Mouse (Mus musculus): ENCODE measurements around the gene Gria4.
"Not testable (repeated sequence)": the region's sequence is repeated elsewhere in the genome, so short reads cannot be mapped to it uniquely, and the experiment has no call there.

The Gria4 gene

DNA sequence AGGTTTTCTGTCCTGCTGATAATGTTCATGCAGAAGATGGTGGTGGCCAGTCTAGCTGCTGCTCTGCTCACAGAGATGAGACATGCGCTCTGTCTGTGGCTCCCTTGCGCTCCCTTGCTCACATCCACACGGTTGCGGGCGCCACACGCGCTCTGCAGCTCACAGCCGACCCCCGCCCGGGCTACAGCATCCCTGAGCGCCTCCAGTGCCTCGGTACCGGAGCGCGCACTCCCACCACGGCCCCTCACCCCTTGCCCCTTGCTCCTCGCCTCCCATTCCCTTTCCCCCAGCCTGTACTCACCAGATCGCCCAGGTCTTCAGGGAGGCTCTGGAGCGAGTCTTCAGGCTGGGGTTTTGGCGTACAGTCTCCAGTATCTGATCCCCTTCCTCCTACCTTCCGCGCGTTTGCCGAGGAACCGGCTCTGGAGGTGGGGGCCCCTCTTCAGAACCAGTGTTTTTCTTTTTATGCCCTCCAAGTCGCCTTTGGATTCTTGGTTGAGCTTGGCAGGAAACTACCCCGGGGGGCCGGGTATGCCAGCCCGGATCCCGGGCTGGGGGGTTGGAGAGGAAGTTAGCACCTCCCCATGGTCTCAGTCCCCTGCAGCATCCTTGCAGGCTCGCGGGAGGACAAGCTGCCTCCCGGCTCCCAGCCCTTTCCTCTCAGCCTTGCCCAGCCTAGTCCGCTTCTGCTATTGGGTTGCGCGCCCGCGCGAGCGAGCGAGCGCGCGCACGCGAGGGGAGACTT, at the start of gene Gria4:
Gene Gria4 (minus strand): TSS at position 691 of the 745 bp plus-strand sequence.
- DNase-seq (ENCODE audit: low spot score in 2 of 2) = peak; percentile 67 to 71

GRCm38 (mm10) chr9:4810941-4811340, 14.9 kb upstream of the Gria4 start:
- not testable (repeated sequence) for DNase-seq (ENCODE audit: low spot score in 2 of 2)

GRCm38 (mm10) chr9:4803151-4803755, 7.2 kb upstream of the Gria4 start:
- DNase-seq (ENCODE audit: low spot score in 2 of 2) = no peak

- no peak for DNase-seq (ENCODE audit: low spot score in 2 of 2)
These were observed 1.4 kb upstream of the Gria4 start for GRCm38 (mm10) chr9:4797396-4797795.

GRCm38 (mm10) chr9:4796289-4796645, 233 bp upstream of the Gria4 start:
- no peak for DNase-seq (ENCODE audit: low spot score in 2 of 2)

GRCm38 (mm10) chr9:4795075-4795474, 959 bp downstream of the Gria4 start:
- peak in 1 of 2 experiments; percentile 14 for DNase-seq (ENCODE audit: low spot score in 2 of 2)

GRCm38 (mm10) chr9:4794411-4794810, 1.6 kb downstream of the Gria4 start:
- peak in 1 of 2 experiments; percentile 8 for DNase-seq (ENCODE audit: low spot score in 2 of 2)

GRCm38 (mm10) chr9:4749407-4749806, 46.6 kb downstream of the Gria4 start:
- DNase-seq (ENCODE audit: low spot score in 2 of 2) = not testable (repeated sequence)

DNA sequence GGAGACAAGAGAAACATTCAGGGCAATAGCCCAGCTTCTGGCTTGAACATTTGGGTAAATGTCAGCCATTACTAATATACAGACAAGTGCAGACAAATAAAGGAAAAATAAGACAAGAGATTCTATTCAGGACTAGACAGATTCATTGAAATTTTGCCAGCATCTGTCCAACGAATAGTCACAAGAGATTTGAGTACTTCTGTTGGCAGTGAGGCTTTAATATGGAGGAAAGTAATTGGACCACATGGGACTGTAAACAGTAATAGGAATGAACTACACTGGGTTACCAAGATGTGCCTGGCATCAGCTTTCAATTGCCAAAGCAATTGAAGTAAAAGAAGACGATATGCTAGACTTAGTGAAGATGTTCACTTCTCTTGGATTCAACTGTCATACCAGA, 81.9 kb downstream of the Gria4 start:
- no peak for DNase-seq (ENCODE audit: low spot score in 2 of 2)

DNA sequence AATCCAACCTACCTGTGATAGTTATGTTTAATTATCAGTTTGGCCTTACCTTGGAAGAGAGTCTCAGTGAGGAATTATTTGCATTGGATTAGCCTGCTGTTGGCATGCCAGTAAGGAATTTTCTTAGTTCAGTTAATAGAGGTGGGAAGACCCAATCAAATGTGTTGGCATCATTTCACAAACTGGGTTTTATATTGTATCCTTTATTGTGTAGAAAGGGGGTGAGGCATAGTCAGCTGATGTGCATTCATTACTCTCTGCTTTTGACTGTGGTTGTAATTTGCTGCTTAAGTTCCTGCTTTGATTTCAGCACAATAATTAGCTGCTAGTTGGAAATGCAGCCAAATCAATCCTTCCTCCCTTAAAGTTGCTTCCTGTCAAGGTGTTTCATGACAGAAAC, 83.7 kb downstream of the Gria4 start:
- no peak for DNase-seq (ENCODE audit: low spot score in 2 of 2)

DNA sequence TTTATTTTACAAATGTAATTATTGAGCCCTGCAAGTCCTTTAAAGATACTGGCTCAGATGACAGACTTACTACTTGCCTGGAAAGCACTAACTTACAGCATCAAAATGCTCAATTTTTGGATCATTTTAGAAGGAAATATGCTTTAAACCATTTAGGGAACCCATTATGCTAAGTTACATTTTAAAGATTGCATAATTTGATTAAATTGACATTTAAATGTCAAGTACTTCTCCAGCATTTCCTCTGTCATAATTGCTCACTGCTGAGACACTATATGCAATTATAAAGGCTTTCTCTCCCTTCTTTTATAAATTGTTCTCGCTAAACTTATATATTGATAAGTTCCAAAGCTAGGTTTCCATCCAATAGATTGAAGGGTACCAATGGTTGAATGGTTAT, 108.9 kb downstream of the Gria4 start:
- no peak for DNase-seq (ENCODE audit: low spot score in 2 of 2)

DNA sequence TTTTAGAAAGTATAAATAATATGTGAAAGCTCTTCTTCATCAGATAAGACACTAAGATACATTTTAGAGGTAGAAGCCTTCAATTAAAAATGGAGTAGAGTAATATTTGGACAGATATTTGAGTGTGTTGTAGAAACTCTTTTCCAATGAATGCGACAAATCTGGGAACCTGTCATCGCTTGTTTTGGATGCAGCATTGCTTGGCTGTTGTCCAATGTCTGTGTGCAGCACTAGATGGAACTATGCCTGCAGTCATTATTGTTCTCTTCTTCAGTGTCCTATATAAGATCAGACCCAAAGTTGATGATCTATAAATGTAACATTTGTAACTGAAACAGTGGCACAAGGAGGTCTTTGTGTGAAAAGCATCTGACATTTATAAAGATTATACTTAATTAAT, 115.8 kb downstream of the Gria4 start:
- no peak for DNase-seq (ENCODE audit: low spot score in 2 of 2)

DNA sequence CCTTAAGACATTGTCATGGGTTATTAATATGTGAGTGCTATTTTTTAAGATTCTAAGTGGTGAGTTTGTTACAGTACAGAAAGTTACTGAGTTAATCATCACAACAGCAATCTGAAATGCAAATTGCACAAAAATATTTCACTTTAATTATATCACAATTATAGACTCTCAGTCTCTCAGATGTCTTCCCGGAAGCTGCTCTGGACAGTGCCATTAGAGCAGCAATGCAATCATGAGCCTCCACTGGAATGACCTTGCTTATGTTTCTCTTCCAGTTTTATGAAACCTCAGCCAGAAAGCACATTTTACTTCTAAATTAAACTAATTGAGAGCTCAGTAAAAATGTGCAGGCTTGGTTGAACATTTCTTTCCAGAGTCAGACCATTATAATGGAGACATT, 116.9 kb downstream of the Gria4 start:
- no peak for DNase-seq (ENCODE audit: low spot score in 2 of 2)

DNA sequence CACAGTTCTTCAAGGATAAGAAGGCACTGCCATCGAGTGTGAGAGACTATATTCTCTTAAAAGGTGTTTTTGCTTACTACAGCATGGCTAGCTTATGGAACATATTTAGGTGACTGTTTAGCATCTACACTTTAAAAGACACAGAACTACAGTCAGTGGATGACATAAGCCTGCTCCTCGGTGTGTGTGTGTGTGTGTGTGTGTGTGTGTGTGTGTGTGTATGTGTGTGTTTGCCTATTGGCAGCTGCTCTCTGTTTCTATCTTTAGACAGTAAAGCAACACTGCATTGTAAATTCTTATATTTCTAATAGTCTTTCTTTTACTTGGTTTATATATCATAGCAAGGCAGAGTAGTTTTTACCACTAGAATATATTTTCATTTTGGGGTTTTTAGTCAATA, 130.3 kb downstream of the Gria4 start:
- no peak for DNase-seq (ENCODE audit: low spot score in 2 of 2)

DNA sequence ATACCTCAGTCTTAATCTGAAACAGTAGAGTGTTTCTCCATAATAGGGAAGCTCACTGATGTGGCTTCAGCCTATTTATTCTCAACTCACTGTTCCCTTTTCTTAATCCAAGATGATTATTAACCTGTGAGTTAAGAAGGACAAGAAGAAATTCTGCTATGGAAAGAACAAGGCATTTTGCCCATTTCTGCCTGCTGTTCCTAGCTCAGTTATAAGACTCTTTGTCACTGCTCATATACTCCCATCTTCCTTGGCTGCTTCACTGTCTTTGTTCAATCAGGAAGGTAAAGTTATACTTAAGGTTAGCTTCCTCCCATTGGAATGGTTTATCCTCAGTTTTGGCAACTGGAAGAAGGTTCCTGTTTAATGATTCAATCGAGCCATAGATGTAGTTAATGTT, 133.6 kb downstream of the Gria4 start:
- no peak for DNase-seq (ENCODE audit: low spot score in 2 of 2)

DNA sequence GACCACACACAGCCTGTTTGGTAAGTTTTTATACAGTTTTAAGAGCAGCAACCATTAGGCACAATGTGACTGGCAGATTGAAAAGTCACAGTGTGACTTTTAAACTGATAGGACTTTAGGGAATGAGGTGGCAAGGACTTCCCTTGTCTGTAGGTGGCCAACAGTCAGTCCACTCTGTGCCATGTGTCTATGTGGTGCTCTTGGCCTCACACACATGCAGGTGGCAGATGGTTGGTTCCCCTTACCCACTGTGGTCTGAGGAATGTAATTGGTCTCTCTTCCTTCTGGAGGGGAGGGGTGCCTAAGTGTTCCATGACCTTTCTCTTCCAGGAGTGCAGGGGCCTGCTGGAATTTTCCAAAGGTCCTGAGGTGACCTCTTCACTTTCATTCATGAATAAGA, 137.1 kb downstream of the Gria4 start:
- no peak for DNase-seq (ENCODE audit: low spot score in 2 of 2)

GRCm38 (mm10) chr9:4654333-4654732, 141.7 kb downstream of the Gria4 start:
- DNase-seq (ENCODE audit: low spot score in 2 of 2) = no peak

DNA sequence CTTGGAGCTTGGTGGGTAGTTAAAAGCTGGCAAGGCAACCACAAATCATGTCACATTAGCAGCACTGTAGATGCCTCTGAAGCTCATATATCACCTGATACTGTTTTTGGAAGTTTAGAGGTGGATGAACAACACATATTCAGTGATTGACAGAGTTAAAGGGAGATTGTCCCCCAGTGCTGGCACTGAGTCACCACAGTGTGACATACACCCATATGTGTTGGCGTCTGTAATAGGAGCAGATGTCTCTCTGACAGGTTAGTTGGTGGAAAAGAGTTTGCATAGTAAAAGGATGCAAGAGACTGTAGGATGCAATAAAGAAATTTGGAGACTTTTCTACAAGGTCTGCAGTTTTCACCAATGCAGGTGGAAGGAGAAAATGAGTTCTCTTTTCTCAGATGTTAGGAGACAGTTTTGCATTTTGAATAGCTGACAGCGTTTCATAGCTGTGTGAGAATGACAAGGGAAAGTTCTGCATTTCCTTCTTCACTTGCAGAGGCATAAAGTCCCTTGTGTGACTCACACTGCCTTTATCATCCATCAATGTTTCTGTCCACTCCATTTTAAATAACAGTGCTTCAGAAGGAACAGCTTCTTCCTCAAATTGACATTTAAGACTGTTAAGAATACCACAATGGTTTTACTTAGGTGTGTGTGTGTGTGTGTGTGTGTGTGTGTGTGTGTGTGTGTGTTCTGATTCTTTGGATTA, 156.7 kb downstream of the Gria4 start:
- DNase-seq (ENCODE audit: low spot score in 2 of 2) = no peak

DNA sequence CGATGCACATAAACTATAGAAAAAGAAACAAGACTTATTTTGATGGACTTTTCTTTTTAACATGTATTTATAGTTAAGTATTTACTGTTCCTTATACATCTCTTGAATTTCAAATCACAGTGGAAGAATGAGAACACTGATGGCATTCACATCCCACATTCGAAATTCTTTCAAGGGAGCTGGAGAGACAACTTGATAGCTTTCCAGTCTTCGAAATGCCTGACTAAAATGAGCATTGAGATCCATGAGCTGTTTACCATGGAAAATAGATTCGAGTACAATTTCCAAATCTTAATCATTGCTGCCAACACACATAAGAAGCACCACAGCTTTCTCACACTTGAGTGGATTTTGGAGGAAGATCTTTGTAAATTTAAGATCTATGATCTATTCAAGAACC, 164.1 kb downstream of the Gria4 start:
- DNase-seq (ENCODE audit: low spot score in 2 of 2) = no peak

- DNase-seq (ENCODE audit: low spot score in 2 of 2) = no peak
These were observed 180.7 kb downstream of the Gria4 start for GRCm38 (mm10) chr9:4615286-4615685.

GRCm38 (mm10) chr9:4605354-4605753, 190.7 kb downstream of the Gria4 start:
- no peak for DNase-seq (ENCODE audit: low spot score in 2 of 2)

GRCm38 (mm10) chr9:4604236-4604635, 191.8 kb downstream of the Gria4 start:
- no peak for DNase-seq (ENCODE audit: low spot score in 2 of 2)

DNA sequence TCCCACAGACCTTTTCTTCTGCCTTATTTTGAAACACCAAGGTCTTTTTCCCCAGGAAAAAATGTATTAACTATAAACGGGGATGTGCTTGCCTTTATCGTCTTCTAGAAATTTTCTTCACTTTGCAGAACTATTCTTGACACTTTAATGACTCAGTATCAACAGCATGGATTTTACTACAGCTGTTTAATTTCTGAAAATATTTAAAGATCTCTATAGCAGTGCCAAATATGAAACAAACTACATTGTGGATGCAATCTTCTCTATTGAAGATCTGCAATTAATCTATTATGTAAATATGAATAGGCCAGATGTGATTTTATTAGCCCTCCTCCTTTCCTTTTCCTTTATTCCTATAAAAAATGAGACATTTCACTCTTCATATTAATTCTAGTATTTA, 194.2 kb downstream of the Gria4 start:
- DNase-seq (ENCODE audit: low spot score in 2 of 2) = no peak

All from frontal cortex, postnatal 14 days (tissue).